In the genomic region with DNA sequence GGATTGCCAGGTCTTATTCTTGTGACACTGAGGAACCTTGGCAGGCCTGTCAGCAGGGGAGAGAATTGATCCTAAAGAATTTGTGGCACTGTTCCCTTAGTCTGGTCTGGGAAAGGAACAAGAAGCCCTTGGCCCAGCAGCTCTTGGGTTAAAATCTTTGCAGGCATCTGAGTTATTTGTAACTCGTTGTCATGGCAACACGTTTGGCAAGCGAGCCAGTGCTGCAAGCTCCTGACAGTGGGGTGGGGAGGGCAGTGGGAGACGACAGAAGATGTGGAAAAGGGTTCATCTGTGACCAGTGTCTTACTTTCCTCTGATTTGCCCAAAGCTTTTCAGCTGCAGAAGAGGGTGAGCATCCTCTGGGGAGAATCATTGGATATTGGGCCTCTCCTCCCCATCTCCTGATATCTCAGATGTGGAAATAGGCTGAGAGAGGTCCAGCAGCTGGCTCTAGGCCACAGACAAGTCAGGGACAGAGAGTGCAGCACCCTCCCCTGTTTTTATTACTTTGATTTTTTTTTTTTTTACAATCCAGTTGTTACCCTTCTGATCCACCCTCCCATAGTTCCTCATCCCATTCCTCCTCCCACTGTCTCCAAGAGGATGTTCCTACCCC, we compare ENCODE assay signal across 7 mouse cellular contexts.
DNase-seq lines count a peak whose midpoint lies in the region; ATAC-seq and TF ChIP-seq lines count a peak whose summit lies in the region.
"Not testable (repeated sequence)": the region's sequence is repeated elsewhere in the genome, so short reads cannot be mapped to it uniquely, and the experiment has no call there.

No protein-coding gene starts in this region.

- not testable (repeated sequence) for H3K27me3 ChIP-seq in forebrain, postnatal 0 days (ENCODE audit: insufficient read depth, low read length); midbrain, embryonic 11.5 days (ENCODE audit: control insufficient read depth, insufficient read depth, low read length)

- not testable (repeated sequence) for H3K4me1 ChIP-seq in forebrain, postnatal 0 days (ENCODE audit: insufficient read depth); midbrain, embryonic 11.5 days (ENCODE audit: control insufficient read depth, insufficient read depth, low read length)

- H3K27ac ChIP-seq in forebrain, postnatal 0 days (ENCODE audit: low read depth, low read length) = peak overlapping the region; percentile 35; the same call in 1 of the 2 replicates
- H3K27ac ChIP-seq in midbrain, embryonic 11.5 days (ENCODE audit: low read depth, low read length) = not testable (repeated sequence)

- peak; percentile 71 to 83 for DNase-seq in cerebellum, postnatal 14 days
- DNase-seq in forebrain, postnatal 0 days = peak; percentile 82
- DNase-seq in heart, postnatal 10 days = peak; percentile 13 to 22
- peak; percentile 69 for DNase-seq in layer of hippocampus, adult 11-12 months (ENCODE audit: low spot score)
- DNase-seq in left cerebral cortex, postnatal 25 days (ENCODE audit: low spot score in 2 of 2) = peak; percentile 62 to 73
- DNase-seq in midbrain, embryonic 11.5 days (ENCODE audit: low spot score, missing footprints) = not testable (repeated sequence)
- DNase-seq in retina, postnatal 1 day = peak; percentile 69

- H3K36me3 ChIP-seq in forebrain, postnatal 0 days (ENCODE audit: insufficient read depth); midbrain, embryonic 11.5 days (ENCODE audit: control insufficient read depth, insufficient read depth, low read length): not testable (repeated sequence)

- not testable (repeated sequence) for H3K9ac ChIP-seq in forebrain, postnatal 0 days; midbrain, embryonic 11.5 days (ENCODE audit: low read length)

- WGBS in forebrain, postnatal 0 days = 12% methylated on average over 4 of the region's 4 CpGs
- WGBS in midbrain, embryonic 11.5 days = 17% methylated on average over 4 of the region's 4 CpGs

- not testable (repeated sequence) for TF ChIP-seq CTCF in forebrain, postnatal 0 days (IDR thresholded peaks at IDR 0.05; ENCODE audit: low read depth)

- H3K9me3 ChIP-seq in forebrain, postnatal 0 days (ENCODE audit: low read length); midbrain, embryonic 11.5 days (ENCODE audit: control insufficient read depth, low read length): not testable (repeated sequence)

- peak; percentile 97 for ATAC-seq in forebrain, postnatal 0 days
- 0 out of 2 replicates have a peak, but pooled peaks have one; percentile 58 for ATAC-seq in midbrain, embryonic 11.5 days (ENCODE audit: low FRiP score)

- H3K4me3 ChIP-seq in forebrain, postnatal 0 days (ENCODE audit: low read depth, low read length); midbrain, embryonic 11.5 days (ENCODE audit: low read depth, low read length): not testable (repeated sequence)

- intact Hi-C loops in heart, postnatal 10 days (cut with DNase I); left cerebral cortex, postnatal 25 days (cut with DNase I): not testable (repeated sequence)

- H3K4me2 ChIP-seq in forebrain, postnatal 0 days (ENCODE audit: low read depth); midbrain, embryonic 11.5 days: not testable (repeated sequence)
